Mouse (Mus musculus): ENCODE data around the gene Hmgn3. TPM values are rescaled to one million over a fixed set of nuclear protein-coding genes. Genes with fewer than 3 reads are reported as not detected.

The Hmgn3 gene
- polyA plus RNA-seq, 1 experiment = 37.6 TPM

DNA sequence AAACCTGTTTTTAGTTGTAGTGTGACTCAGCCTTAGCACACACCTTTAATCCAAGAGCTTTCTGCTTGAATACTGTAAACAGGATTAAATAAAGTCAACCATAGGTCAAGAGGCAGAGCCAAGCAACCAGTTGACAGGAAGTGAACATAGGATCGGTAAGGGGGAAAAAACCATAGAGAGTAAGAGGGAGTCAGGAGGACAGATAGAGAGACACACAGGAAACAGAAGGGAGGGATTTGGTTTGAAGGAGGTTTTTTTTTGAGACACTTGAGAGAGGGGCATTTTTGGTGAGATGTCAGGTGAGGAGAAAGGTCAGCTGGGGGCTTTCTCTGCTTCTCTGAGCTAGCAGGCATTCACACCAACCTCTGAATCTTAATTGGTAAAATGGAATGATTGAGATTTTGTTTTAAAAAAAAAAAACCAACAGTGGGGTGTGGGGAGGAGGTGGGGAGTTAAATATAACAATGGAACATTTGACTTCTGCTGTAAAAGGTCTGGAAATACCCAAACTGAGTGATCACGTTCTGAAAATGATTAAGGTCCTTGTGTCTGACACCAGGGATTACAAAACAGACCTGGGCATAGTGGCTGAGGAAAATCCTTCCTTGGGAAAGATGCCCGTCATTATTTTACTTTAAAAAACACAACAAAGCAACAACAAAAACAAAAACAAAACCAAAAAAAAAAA is 51.7 kb downstream of the Hmgn3 start:
- no peak for TF ChIP-seq POLR2A (IDR thresholded peaks at IDR 0.05; ENCODE audit: borderline replicate concordance, control insufficient read depth, low read depth, low read length)
- TF ChIP-seq CTCF (IDR thresholded peaks at IDR 0.05; ENCODE audit: control insufficient read depth, insufficient read depth, low read length) = no peak
- 76% methylated on average over 3 of the region's 3 CpGs for WGBS
- Histone ChIP-seq H3K4me1 (ENCODE audit: control insufficient read depth, insufficient read depth, low read length) (no peaks in the 10 kb centered on the region), H3K4me3 (replicated peaks; ENCODE audit: control insufficient read depth, low read depth, low read length) (no peak overlapping the region), H3K27ac (ENCODE audit: control insufficient read depth, insufficient read depth, low read depth, low read length, poor library complexity) (no peak overlapping the region)

DNA sequence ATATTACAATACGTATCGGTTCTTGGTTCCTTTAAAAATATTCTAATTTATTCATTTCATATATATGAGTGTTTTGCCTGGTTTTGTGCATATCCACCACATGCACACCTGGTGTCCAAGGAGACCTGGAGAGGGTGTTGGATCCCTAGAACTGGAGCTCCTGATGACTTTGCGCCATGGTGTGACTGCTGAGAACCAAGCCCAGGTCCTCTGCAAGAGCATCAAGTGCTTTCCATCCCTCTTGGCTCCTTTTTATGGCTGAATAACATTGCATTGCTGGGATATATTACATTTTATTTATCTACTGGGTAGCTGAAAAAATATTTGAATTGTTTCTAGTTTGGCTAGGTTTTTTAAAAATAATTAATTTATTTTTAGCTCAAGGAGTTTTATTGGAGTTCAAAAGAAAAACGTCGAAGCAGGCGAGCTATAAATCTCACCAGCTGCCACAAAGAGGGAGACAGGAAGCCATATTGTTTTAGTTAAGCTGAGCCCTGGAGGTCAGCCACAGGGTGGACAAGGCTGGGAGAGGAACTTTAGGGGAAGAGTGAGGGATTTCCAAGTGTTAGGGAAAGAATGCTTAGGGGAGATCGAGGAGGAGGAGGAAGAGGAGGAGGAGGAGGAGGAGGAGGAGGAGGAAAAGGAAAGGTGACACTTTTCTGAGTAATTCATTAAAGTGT is 62.6 kb downstream of the Hmgn3 start:
- WGBS = 50% methylated on average over 7 of the region's 7 CpGs
- H3K4me1 ChIP-seq (ENCODE audit: control insufficient read depth, insufficient read depth, low read length) = no peaks in the 10 kb centered on the region
- no peak for TF ChIP-seq POLR2A (IDR thresholded peaks at IDR 0.05; ENCODE audit: borderline replicate concordance, control insufficient read depth, low read depth, low read length)
- TF ChIP-seq CTCF (IDR thresholded peaks at IDR 0.05; ENCODE audit: control insufficient read depth, insufficient read depth, low read length) = no peak
- no peak overlapping the region for H3K27ac ChIP-seq (ENCODE audit: control insufficient read depth, insufficient read depth, low read depth, low read length, poor library complexity)
- H3K4me3 ChIP-seq (replicated peaks; ENCODE audit: control insufficient read depth, low read depth, low read length) = no peak overlapping the region

DNA sequence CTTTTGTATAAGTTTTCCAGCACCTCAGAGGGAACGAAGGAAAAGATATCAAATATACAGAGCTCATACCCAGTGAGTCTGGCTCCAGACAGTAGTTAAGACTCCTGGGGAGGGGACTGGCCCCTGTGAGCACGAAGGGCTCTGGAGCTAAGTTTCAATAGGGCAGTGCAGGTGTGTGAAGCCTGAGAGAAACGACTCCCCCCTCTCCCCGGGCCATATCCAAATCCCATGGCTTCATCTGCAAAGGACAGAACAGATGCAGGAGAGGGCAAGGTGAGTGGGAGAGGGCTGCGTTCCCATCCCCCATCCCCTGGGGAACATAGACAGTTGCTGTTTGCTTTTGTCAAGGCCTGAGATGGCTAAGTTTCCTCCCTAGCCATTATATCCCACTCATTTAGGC is 63.4 kb downstream of the Hmgn3 start:
- Histone ChIP-seq H3K4me3 (replicated peaks; ENCODE audit: control insufficient read depth, low read depth, low read length) (no peak overlapping the region), H3K27ac (ENCODE audit: control insufficient read depth, insufficient read depth, low read depth, low read length, poor library complexity) (no peak overlapping the region), H3K4me1 (ENCODE audit: control insufficient read depth, insufficient read depth, low read length) (no peaks in the 10 kb centered on the region)
- TF ChIP-seq CTCF (IDR thresholded peaks at IDR 0.05; ENCODE audit: control insufficient read depth, insufficient read depth, low read length) (no peak), POLR2A (IDR thresholded peaks at IDR 0.05; ENCODE audit: borderline replicate concordance, control insufficient read depth, low read depth, low read length) (no peak)
- 80% methylated on average over 5 of the region's 5 CpGs for WGBS

DNA sequence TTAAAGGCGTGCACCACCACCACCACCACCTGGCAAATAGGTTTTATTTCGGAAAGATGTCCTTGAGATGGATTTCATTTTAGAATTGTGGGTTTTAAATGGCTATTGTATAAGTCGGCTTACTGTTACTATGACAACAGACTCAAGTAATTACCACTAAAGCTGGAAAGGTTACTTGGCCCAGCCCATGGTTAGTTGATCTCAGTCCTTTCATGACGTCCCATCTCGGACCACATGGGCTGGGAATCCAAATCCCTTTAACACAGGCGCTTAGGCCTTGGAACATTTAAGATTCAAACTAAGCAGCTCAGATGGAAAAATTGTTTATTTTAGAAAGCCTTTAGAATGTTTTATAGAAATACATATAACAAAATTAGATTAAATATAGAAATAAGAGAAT is 64.2 kb downstream of the Hmgn3 start:
- Histone ChIP-seq H3K4me3 (replicated peaks; ENCODE audit: control insufficient read depth, low read depth, low read length) (no peak overlapping the region), H3K4me1 (ENCODE audit: control insufficient read depth, insufficient read depth, low read length) (no peaks in the 10 kb centered on the region), H3K27ac (ENCODE audit: control insufficient read depth, insufficient read depth, low read depth, low read length, poor library complexity) (no peak overlapping the region)
- TF ChIP-seq CTCF (IDR thresholded peaks at IDR 0.05; ENCODE audit: control insufficient read depth, insufficient read depth, low read length) = no peak
- TF ChIP-seq POLR2A (IDR thresholded peaks at IDR 0.05; ENCODE audit: borderline replicate concordance, control insufficient read depth, low read depth, low read length) = no peak
- 85% methylated on average over 6 of the region's 6 CpGs for WGBS

DNA sequence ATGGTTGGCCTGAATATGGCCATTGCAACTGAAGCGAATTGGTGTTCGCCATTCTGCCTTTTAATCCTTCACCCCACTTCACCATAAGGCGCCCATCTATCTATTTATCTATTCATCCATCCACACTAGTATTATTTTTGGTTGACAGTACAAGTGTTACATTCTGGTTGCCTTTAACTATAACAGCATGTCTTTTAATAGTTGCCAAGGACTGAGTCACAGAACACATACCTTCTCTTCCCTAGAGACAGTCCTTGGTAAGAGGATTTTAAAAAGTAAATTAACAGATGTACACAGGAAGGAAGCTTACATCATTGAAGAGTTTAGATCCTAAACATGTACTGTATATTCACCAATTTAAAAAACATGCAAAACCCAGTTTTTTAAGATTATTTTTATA is 66.8 kb downstream of the Hmgn3 start:
- Histone ChIP-seq H3K27ac (ENCODE audit: control insufficient read depth, insufficient read depth, low read depth, low read length, poor library complexity) (no peak overlapping the region), H3K4me3 (replicated peaks; ENCODE audit: control insufficient read depth, low read depth, low read length) (no peak overlapping the region), H3K4me1 (ENCODE audit: control insufficient read depth, insufficient read depth, low read length) (no peaks in the 10 kb centered on the region)
- WGBS = 87% methylated on average over 3 of the region's 3 CpGs
- TF ChIP-seq POLR2A (IDR thresholded peaks at IDR 0.05; ENCODE audit: borderline replicate concordance, control insufficient read depth, low read depth, low read length) = no peak
- TF ChIP-seq CTCF (IDR thresholded peaks at IDR 0.05; ENCODE audit: control insufficient read depth, insufficient read depth, low read length) = no peak

DNA sequence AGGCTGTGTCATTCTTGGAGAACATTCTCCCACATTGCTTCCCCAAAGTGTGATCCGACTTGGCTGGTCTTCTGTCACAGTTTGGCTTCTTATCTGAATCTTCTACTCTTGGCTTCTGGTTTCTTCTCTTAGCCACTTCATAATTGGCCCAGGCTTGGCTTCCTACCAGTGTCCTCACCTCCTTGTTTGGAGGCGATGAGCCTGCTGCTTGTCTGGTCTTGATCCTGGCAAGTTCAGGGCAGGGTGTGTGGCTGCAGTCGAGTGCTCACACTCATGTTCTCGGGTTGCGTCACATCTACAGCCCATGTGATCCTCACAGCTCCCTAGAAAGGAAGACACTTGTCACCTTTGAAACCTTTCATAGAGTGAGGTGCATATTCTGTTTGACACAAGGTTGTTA is 78.2 kb downstream of the Hmgn3 start:
- no peak overlapping the region for H3K27ac ChIP-seq (ENCODE audit: control insufficient read depth, insufficient read depth, low read depth, low read length, poor library complexity)
- 70% methylated on average over 5 of the region's 5 CpGs for WGBS
- no peak overlapping the region for H3K4me3 ChIP-seq (replicated peaks; ENCODE audit: control insufficient read depth, low read depth, low read length)
- no peak for TF ChIP-seq POLR2A (IDR thresholded peaks at IDR 0.05; ENCODE audit: borderline replicate concordance, control insufficient read depth, low read depth, low read length)
- no peak for TF ChIP-seq CTCF (IDR thresholded peaks at IDR 0.05; ENCODE audit: control insufficient read depth, insufficient read depth, low read length)
- H3K4me1 ChIP-seq (ENCODE audit: control insufficient read depth, insufficient read depth, low read length) = no peaks in the 10 kb centered on the region

DNA sequence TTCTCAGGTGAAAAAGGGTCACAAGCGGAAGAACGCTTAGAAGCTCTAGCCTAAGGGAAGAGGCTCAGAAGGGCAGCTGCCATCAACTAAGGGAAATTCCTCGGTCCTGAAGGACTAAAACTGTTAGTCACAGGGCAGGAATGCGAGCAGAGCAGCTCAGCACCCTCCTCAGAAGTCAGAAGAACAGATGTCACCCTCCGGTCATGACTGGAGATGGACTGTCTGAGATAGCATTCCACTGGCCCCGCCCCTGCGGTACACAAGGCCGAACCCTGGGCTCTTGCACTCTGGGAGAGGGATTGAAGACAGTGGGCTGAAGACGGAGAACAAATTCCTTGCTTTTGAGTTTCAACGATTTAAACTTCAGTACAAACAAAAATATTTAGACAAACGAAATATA is 85.2 kb downstream of the Hmgn3 start:
- WGBS = 84% methylated on average over 11 of the region's 11 CpGs
- H3K4me3 ChIP-seq (replicated peaks; ENCODE audit: control insufficient read depth, low read depth, low read length) = no peak overlapping the region
- H3K27ac ChIP-seq (ENCODE audit: control insufficient read depth, insufficient read depth, low read depth, low read length, poor library complexity) = no peak overlapping the region
- no peaks in the 10 kb centered on the region for H3K4me1 ChIP-seq (ENCODE audit: control insufficient read depth, insufficient read depth, low read length)
- TF ChIP-seq CTCF (IDR thresholded peaks at IDR 0.05; ENCODE audit: control insufficient read depth, insufficient read depth, low read length) (no peak), POLR2A (IDR thresholded peaks at IDR 0.05; ENCODE audit: borderline replicate concordance, control insufficient read depth, low read depth, low read length) (no peak)

Other genes starting within 250 kb of the Hmgn3 start
- gene Phip, start 171.2 kb downstream of the Hmgn3 start, polyA plus RNA-seq (2011; ENCODE audit: insufficient read depth, insufficient read length, low replicate concordance, missing spikeins) = 13.8 and 25.3 TPM in 2 replicates